Mouse (Mus musculus) neural tube, embryonic 13.5 days (tissue): ENCODE data around the gene Slc22a15. TPM values are rescaled to one million over a fixed set of nuclear protein-coding genes. Genes with fewer than 3 reads are reported as not detected.

Experiments used
- ATAC-seq: fragments of 200-750 bp; cut with Nextera tagmentation; 2 replicates; pipeline ENCODE4 v1.8.0; 2017; ENCODE audit warnings: low read depth, mild to moderate bottlenecking, moderate TSS enrichment, moderate library complexity
- H3K27ac ChIP-seq: fragments of 300-500 bp; sonication (generic); replicated peaks from 2 replicates; pipeline ENCODE4 v1.5.1; 2015; ENCODE audit warnings: moderate library complexity, mild to moderate bottlenecking, inconsistent platforms
- H3K27me3 ChIP-seq: fragments of 300-500 bp; sonication (generic); 2 replicates; pipeline ENCODE4 v1.6.1; 2015; ENCODE audit warnings: mild to moderate bottlenecking, inconsistent platforms
- H3K36me3 ChIP-seq: fragments of 300-500 bp; sonication (generic); 2 replicates; pipeline ENCODE4 v1.6.1; 2015; ENCODE audit warnings: mild to moderate bottlenecking, inconsistent platforms
- H3K4me1 ChIP-seq: fragments of 300-500 bp; sonication (generic); replicated peaks from 2 replicates; pipeline ENCODE4 v1.6.1; 2015; ENCODE audit warnings: inconsistent platforms
- H3K4me2 ChIP-seq: fragments of 300-500 bp; sonication (generic); 2 replicates; pipeline ENCODE4 v1.6.1; 2015; ENCODE audit warnings: inconsistent platforms, mild to moderate bottlenecking, moderate library complexity
- H3K4me3 ChIP-seq: fragments of 300-500 bp; sonication (generic); 2 replicates; pipeline ENCODE4 v1.5.1; 2015; ENCODE audit warnings: mild to moderate bottlenecking, inconsistent platforms
- H3K9ac ChIP-seq: fragments of 300-500 bp; sonication (generic); 2 replicates; pipeline ENCODE4 v1.6.1; 2015; ENCODE audit warnings: moderate library complexity, mild to moderate bottlenecking, inconsistent platforms
- H3K9me3 ChIP-seq: fragments of 300-500 bp; sonication (generic); 2 replicates; pipeline ENCODE4 v1.6.1; 2016; ENCODE audit warnings: inconsistent platforms
- WGBS: fragments of 180-500 bp; shearing (Covaris S2); methylation state at CpG from one replicate; pipeline ENCODE4 v1.1.7; 2015; 5-methylcytosine and 5-hydroxymethylcytosine counted together
- polyA plus RNA-seq: library from polyadenylated mRNA; unstranded; fragments of >200 nt; fragmentation: Nextera tagmentation; extraction: Ambion mirVana; gene quantifications from 2 replicates; pipeline ENCODE4 v1.2.1, GENCODE M21; 2015

The Slc22a15 gene
- polyA plus RNA-seq, 1 experiment from 2014 or later, result 8.8 TPM

DNA sequence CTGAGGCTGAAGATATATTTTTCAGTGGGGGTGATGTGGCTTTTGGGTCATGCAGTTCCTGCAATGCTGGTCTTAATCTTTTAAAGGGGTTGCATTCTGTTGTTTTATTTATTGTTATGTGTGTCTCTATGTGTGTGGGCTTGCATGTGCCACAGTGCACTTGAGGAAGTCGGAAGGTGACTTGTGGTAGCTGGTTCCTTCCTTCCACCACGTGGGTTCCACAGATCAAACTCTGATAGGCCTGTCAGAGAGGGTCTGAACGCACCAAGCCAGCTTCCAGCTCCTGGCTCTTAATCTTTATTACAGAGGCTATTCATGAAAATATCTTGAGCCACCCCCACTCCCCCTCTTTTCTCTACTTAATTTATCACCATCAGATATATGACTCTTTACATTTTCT, 40.4 kb downstream of the Slc22a15 start:
- Histone ChIP-seq H3K27me3 (no peaks in the 10 kb centered on the region), H3K4me3 (no peak overlapping the region), H3K4me1 (peaks cover 16% of the 10 kb centered on the region), H3K36me3 (peaks cover 19% of the 10 kb centered on the region), H3K27ac (no peak overlapping the region), H3K4me2 (no peak overlapping the region), H3K9ac (no peak overlapping the region), H3K9me3 (no peaks in the 10 kb centered on the region)
- ATAC-seq, result no peak
- 59% methylated on average over 3 of the region's 3 CpGs for WGBS

DNA sequence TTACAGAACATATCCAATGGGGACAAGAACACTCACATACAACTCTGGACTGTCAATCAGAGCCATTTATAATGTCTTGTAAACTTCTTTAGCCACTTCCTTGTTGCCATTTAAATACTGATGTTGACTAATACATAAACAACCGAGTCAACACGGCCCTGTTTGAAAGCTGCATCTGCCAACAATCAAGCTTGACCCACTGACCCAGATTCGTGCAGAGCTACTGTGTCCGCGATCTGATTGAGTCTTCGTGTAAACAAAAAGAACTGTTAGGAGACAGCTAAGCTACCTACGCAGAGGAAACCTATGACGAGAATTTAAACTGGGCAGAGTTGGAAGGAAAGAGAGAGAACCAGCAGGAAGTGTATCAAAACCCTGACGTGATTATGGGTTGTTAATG, 42.5 kb downstream of the Slc22a15 start:
- Histone ChIP-seq H3K4me2 (no peak overlapping the region), H3K27me3 (no peaks in the 10 kb centered on the region), H3K36me3 (peaks cover 32% of the 10 kb centered on the region), H3K27ac (no peak overlapping the region), H3K9me3 (no peaks in the 10 kb centered on the region), H3K4me3 (no peak overlapping the region), H3K4me1 (peaks cover 32% of the 10 kb centered on the region), H3K9ac (no peak overlapping the region)
- no peak for ATAC-seq
- WGBS, result 81% methylated on average over 9 of the region's 9 CpGs

DNA sequence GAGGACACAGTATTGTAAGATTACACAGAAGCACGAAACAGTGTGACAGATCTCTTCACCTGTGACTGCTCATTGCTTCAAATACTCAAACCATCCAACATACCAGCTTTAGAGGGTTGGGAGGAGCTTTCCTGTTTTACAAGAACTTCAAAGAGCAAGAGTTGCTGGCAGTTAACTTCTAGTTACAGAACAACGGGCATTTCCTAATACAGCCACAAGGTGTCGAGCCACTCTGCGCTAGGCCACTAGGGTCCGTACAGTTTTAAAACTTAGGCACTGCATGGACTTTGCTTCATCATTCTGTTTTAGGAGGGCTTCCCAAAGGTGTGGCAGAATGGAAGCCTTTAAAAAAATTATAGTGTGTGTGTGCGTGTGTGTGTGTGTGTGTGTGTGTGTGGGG, 43.4 kb downstream of the Slc22a15 start:
- WGBS, result 78% methylated on average over 6 of the region's 6 CpGs
- Histone ChIP-seq H3K4me3 (no peak overlapping the region), H3K27me3 (no peaks in the 10 kb centered on the region), H3K27ac (no peak overlapping the region), H3K9ac (no peak overlapping the region), H3K4me2 (no peak overlapping the region), H3K9me3 (no peaks in the 10 kb centered on the region), H3K4me1 (peaks cover 38% of the 10 kb centered on the region), H3K36me3 (peaks cover 32% of the 10 kb centered on the region)
- no peak for ATAC-seq

DNA sequence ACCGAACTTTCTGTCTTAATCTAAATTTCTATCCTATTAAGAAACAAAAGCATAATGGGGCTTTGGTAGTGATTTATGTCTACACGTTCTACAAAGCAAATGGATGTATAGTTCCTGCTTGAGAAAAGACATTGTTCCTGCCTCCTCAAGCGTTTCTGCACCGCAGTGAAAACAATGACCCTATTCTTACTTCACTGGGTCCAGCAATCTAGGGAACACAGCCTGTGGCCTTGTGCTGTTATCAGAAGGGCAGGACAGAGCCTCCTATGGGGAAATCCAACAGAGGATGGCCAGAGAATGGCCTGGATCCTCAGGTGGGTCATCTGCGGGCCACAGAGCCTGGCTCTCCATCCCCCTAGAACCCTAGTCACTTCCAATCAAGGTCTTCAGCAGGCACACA, 46.1 kb downstream of the Slc22a15 start:
- Histone ChIP-seq H3K27ac (no peak overlapping the region), H3K4me1 (peaks cover 34% of the 10 kb centered on the region), H3K4me2 (no peak overlapping the region), H3K9ac (no peak overlapping the region), H3K9me3 (no peaks in the 10 kb centered on the region), H3K27me3 (no peaks in the 10 kb centered on the region), H3K36me3 (peaks cover 40% of the 10 kb centered on the region), H3K4me3 (no peak overlapping the region)
- ATAC-seq, result no peak
- 10% methylated on average over 5 of the region's 5 CpGs for WGBS

DNA sequence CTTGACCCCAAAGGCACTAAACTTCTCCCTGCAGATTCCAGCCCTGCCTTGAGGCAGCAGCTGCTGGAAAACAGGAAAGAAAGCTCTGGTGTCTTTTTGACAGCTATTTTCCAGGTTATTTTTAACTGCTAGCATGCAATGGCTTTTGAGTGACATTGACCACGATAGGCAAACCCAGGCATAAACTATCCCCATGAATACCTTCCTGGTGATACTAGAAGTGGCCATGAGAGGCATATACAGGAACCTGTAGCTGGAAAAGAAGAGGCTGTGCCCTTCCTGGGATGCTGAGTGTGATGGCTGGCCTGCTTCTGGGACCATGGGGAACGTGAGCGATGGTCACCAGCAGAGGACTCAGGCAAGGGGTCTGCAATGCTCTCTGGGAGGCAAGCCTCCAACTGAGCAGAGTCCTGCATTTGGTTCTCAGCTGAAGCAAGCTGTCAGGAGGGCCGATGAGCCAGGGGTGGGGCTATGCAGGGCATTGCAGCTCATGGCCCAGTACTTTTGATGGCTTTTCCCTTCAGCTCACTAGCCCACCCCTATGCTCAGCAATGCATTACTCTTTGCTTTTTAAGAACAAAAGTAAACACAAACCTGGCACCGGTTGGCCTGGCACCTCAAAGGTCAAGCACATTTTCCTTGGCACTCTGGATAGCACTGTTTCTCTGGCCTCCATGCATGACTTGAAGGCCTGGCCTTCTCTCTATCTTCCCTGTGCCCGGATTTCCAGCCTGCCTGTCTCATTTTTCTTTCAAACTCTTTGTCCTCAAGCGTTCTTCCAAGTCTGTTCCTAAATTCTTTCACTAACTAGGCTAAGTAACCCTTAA, 47.6 kb downstream of the Slc22a15 start:
- 0 out of 2 replicates have a peak overlapping the region, but pooled peaks have one; percentile 20 for H3K27ac ChIP-seq
- peaks cover 42% of the 10 kb centered on the region for H3K36me3 ChIP-seq
- H3K4me3 ChIP-seq, result no peak overlapping the region
- WGBS, result 76% methylated on average over 7 of the region's 7 CpGs
- no peak overlapping the region for H3K9ac ChIP-seq
- ATAC-seq, result no peak
- peaks cover 34% of the 10 kb centered on the region for H3K4me1 ChIP-seq
- no peak overlapping the region for H3K4me2 ChIP-seq
- H3K27me3 ChIP-seq, result no peaks in the 10 kb centered on the region
- no peaks in the 10 kb centered on the region for H3K9me3 ChIP-seq

DNA sequence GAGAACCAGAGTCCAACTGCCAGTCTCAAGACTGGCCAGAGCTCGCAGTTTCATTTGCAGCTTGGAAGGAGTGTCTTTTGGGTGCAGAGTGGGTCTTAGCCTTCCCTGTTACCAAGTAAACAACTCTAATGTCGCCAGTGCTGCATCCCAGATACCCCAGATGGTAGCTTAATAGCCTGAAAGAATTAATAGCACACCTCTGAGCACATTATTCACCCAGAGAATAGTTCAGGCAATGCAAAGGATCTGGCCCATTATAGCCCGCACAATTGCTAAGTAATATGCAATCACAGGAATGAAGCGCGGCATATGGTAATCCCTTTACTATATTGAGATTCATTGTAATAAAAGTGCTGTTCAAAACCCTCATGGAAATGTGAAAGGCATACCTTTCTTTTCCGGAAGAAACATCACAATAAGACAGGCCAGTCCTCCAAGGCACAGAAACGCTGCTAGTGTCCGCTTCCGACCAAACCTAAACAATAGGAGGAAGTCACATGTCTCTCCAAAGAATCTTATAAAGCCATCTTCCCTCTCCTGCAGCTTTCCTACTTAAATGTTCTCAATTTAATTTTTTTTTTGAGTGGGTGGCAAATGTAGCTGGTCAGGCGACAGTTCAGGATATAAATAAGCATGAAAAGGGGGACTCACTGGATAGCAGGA, 48.9 kb downstream of the Slc22a15 start:
- WGBS, result 37% methylated on average over 10 of the region's 10 CpGs
- H3K4me1 ChIP-seq, result peaks cover 34% of the 10 kb centered on the region
- H3K4me3 ChIP-seq, result no peak overlapping the region
- H3K9ac ChIP-seq, result no peak overlapping the region
- no peak overlapping the region for H3K4me2 ChIP-seq
- H3K27ac ChIP-seq, result peak overlapping the region; percentile 76
- peak; percentile 74 for ATAC-seq
- no peaks in the 10 kb centered on the region for H3K27me3 ChIP-seq
- H3K9me3 ChIP-seq, result no peaks in the 10 kb centered on the region
- peaks cover 41% of the 10 kb centered on the region for H3K36me3 ChIP-seq

DNA sequence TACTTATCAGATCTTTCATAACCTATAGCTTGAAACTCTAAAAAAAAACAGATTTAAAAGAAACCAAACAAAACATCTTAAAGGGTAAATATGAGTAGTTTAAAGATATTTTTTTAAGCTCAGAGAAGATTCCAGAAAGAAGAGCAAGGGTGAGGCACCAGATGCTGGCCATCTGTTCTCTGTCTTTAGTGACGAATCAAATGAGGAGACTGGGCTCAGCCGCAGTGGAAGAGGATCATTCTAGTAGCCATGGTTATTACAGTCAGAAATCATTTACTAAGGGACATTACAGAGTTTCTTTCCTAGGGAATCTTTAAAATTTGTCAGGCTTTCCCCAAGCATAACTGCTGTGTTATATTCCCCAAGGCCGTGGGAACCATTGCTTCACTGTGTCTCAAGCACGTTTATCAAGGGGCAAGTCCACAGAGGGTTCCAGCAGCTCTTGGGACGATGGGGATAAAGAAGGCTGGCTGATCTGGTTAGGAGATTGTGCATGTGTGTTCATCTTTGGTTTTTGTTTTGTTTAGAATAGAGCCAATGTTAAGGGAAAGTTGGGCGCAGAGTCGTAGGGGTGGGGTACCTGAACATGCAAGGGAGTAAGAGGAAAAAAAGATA, 51.1 kb downstream of the Slc22a15 start:
- H3K9ac ChIP-seq, result no peak overlapping the region
- no peaks in the 10 kb centered on the region for H3K9me3 ChIP-seq
- ATAC-seq, result no peak
- no peak overlapping the region for H3K4me3 ChIP-seq
- no peak overlapping the region for H3K4me2 ChIP-seq
- H3K36me3 ChIP-seq, result peaks cover 26% of the 10 kb centered on the region
- H3K27ac ChIP-seq, result no peak overlapping the region
- 67% methylated on average over 7 of the region's 7 CpGs for WGBS
- H3K4me1 ChIP-seq, result peaks cover 27% of the 10 kb centered on the region
- H3K27me3 ChIP-seq, result no peaks in the 10 kb centered on the region

DNA sequence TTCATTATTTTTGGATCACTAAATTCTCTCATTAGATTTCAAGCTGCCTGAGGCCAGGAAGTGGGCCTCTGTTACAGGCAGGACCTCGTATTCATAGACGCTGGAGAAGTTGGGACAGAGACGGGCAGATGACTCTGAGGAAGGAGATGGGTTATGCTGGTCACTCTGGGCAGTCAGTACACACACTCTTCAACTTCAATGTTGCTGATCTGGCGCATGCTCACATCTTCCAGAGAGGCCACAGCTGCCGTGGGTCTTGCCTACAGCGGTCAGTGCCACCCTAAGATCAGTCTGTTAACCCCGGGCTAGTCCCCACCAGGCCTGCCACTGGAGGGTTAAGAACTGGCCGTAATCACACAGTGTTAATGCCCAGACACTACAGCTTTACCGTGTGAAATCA, 52.3 kb downstream of the Slc22a15 start:
- Histone ChIP-seq H3K9ac (no peak overlapping the region), H3K36me3 (peaks cover 16% of the 10 kb centered on the region), H3K4me1 (peaks cover 20% of the 10 kb centered on the region), H3K9me3 (no peaks in the 10 kb centered on the region), H3K4me3 (no peak overlapping the region), H3K27me3 (no peaks in the 10 kb centered on the region), H3K4me2 (no peak overlapping the region), H3K27ac (no peak overlapping the region)
- WGBS, result 91% methylated on average over 9 of the region's 9 CpGs
- no peak for ATAC-seq

DNA sequence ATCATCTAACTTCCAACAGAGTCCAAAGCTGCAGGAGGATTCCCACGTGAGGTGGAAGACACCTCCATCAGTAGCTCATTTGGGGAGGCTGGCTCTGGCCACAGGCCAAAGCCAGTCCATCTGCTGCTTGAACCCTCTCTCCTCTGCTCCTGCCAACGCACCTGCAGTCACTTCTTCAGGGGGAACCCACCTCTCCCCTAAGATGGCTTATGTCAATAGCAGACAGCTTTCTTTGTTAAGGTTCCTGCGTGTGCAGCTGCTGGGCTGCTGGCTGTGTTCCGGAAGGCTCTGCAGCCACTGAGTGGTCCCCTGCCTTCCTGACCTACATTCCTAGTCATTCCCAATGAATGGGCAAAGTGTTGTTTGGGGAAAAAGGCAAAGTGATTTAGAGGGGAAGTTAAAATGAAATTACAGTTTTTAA, 57.2 kb downstream of the Slc22a15 start:
- whole genome bisulfite sequencing, result 60% methylated on average over 4 of the region's 4 CpGs
- Histone ChIP-seq H3K4me2 (no peak overlapping the region), H3K9ac (no peak overlapping the region), H3K4me1 (no peaks in the 10 kb centered on the region), H3K27me3 (no peaks in the 10 kb centered on the region), H3K4me3 (no peak overlapping the region), H3K9me3 (no peaks in the 10 kb centered on the region), H3K36me3 (peaks cover 34% of the 10 kb centered on the region), H3K27ac (no peak overlapping the region)
- no peak for ATAC-seq

DNA sequence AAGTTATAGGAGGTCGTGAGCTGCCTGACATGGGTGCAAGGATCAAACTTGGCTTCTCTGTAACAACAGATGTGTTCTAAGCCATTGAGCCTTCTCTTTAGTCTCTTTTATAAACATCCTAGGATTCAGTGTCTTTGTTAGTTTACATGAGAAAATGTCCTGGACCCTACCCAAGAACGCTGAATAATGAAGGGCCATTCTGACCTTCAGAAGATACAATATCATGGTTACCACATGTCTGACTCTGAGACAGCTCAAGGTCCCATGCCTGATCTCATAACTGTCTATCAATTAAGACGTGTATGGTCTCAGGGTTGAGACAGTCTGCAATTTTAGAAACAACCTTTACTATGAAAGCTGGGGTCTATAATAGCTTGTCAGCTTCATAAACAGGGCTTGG, 62.4 kb downstream of the Slc22a15 start:
- Histone ChIP-seq H3K36me3 (peaks cover 68% of the 10 kb centered on the region), H3K9me3 (no peaks in the 10 kb centered on the region), H3K4me1 (no peaks in the 10 kb centered on the region)

DNA sequence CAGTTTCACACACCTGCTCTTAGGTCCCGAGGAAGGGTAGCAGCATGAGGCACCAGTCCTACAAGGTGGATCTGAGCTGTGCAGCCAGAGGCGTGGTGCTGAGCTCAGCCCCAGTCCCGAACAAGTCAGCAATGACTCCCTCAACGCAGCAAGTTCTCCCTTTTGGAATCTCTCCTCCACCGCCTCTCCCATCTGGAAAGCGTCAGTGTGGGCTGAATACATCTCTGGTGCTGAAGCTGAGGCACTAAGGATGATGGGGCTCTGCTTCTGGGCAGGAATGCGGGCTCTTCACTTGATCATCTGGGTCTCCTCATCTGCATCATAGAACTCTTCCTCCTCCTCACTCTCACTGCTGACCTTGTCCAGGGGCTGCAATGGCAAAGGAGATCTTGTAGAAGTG, 64.1 kb downstream of the Slc22a15 start:
- no peak overlapping the region for H3K4me3 ChIP-seq
- H3K9ac ChIP-seq, result no peak overlapping the region
- WGBS, result 79% methylated on average over 7 of the region's 7 CpGs
- no peak for ATAC-seq
- no peaks in the 10 kb centered on the region for H3K9me3 ChIP-seq
- H3K27me3 ChIP-seq, result no peaks in the 10 kb centered on the region
- H3K36me3 ChIP-seq, result peaks cover 65% of the 10 kb centered on the region
- H3K4me2 ChIP-seq, result no peak overlapping the region
- no peaks in the 10 kb centered on the region for H3K4me1 ChIP-seq
- no peak overlapping the region for H3K27ac ChIP-seq

More for the DNA sequence above, 62.4 kb downstream of the Slc22a15 start:
- WGBS, result 82% methylated on average over 3 of the region's 3 CpGs
- Histone ChIP-seq H3K27me3 (no peaks in the 10 kb centered on the region), H3K9ac (no peak overlapping the region), H3K4me3 (no peak overlapping the region), H3K4me2 (no peak overlapping the region), H3K27ac (no peak overlapping the region)
- ATAC-seq, result no peak

DNA sequence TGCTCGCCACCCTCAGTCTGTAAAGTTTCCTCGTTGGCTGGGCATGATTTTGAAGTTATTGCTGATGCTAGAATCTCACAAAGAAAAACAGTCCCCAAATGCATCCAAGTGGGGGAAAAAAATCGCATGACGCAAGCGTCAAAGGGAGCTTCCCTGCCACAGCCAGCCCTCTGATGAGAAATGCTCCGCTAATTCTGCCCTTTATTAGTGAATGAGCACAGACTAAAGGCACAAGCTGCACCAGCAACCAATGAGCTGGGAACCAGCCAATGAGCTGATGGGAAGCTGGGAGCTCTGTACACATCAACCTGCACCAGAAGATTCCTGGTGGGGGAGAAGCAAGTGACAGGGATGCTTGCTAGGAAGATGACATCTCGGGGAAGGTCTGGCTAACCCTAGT, 64.5 kb downstream of the Slc22a15 start:
- no peak overlapping the region for H3K4me3 ChIP-seq
- no peak overlapping the region for H3K27ac ChIP-seq
- H3K4me1 ChIP-seq, result no peaks in the 10 kb centered on the region
- no peak for ATAC-seq
- no peaks in the 10 kb centered on the region for H3K9me3 ChIP-seq
- 71% methylated on average over 7 of the region's 7 CpGs for WGBS
- H3K36me3 ChIP-seq, result peaks cover 65% of the 10 kb centered on the region
- no peaks in the 10 kb centered on the region for H3K27me3 ChIP-seq
- no peak overlapping the region for H3K4me2 ChIP-seq
- no peak overlapping the region for H3K9ac ChIP-seq
